1 mouse cellular context compared by ENCODE assay signal in the genomic region with DNA sequence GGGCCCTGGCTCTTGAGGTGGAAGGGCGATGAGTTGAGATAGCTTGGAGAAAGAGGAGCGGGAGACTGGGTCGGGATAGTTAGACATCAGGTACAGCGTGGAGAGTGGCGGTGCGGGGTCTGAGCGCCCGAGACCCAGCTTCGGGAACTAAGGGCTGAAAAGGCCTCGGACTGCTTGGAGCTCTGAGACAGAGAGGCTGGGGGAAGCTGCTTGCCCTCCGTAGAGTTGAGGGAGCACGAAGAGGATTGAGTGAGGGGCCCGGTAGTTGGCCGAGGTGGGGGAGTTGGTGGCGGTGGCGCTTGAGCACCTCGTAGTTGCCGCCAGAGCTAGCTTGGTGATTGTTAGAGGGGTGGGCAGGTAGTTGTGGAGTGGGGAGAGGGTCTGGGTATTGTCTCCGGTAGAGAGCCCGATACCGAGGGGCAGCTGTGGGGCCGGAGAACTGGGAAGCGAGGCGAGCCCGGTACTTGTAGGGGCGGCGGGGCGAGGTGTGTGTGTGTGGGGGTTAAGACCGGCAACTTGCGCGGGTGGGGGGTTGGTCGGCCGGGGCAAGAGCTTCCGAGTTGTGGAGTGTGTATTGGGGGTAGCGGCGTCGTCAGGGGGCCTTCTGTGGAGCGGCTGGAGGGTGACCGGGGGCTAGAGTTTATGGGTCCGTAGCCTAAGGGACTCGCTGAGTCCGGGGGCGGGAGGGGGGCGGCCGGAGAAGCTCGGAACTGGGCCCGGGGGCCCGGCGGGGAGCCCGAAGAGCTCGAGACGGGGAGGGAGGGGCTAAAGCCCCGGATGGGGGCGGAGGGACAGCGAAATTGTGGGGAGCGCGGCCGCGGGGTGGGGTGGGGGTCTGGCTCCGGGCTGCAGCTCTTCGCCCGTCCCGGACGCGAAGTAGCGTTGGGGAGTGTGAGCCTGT.
TF ChIP-seq lines count a peak whose summit lies in the region.

No protein-coding gene starts in this region.

TF ChIP-seq in ES-E14, 5 proteins besides CTCF, POLR2A, EP300 and RAD21:
- TF ChIP-seq CHD2 (IDR thresholded peaks at IDR 0.05; ENCODE audit: low read depth, low read length) (no peak), ZC3H11A (IDR thresholded peaks at IDR 0.05; ENCODE audit: borderline replicate concordance, low read depth, low read length) (no peak), MAFK (IDR thresholded peaks at IDR 0.05; ENCODE audit: insufficient read depth, low read depth, low read length) (no peak), HCFC1 (IDR thresholded peaks at IDR 0.05; ENCODE audit: borderline replicate concordance, insufficient read depth, low read length) (no peak; the same call in 1 of the 2 replicates)
